In genomic region chr9:59072076-59072777, GRCm38 (mm10) we compare ENCODE assay signal across 9 mouse cellular contexts. TPM values are rescaled to one million over a fixed set of nuclear protein-coding genes. Genes with fewer than 3 reads are reported as not detected.
DNase-seq lines count a peak whose midpoint lies in the region; ATAC-seq lines count a peak whose summit lies in the region.
"Had no signal": no experiment of that assay in that cellular context is flagged by ENCODE, and none has a peak within 500 bp of the region (broad histone marks: within the 10 kb centered on the region; RNA-seq: fewer than 3 reads in every experiment).

No protein-coding gene starts in this region.

- no peaks in the 10 kb centered on the region for H3K27me3 ChIP-seq in heart, embryonic 13.5 days (replicated peaks)
- peaks cover 4% of the 10 kb centered on the region; the same call in 1 of the 2 replicates for H3K27me3 ChIP-seq in midbrain, embryonic 13.5 days

- H3K4me2 ChIP-seq in heart, embryonic 13.5 days = peak overlapping the region; percentile 46
- peak overlapping the region; percentile 51 for H3K4me2 ChIP-seq in midbrain, embryonic 13.5 days (replicated peaks)

- H3K9ac ChIP-seq in heart, embryonic 13.5 days = peak overlapping the region; percentile 28; the same call in 1 of the 2 replicates
- peak overlapping the region; percentile 53 for H3K9ac ChIP-seq in midbrain, embryonic 13.5 days (replicated peaks)

- H3K27ac ChIP-seq in heart, embryonic 13.5 days (replicated peaks) = peak overlapping the region; percentile 66; the same call in 1 of the 2 replicates
- H3K27ac ChIP-seq in midbrain, embryonic 13.5 days = peak overlapping the region; percentile 76
- H3K27ac ChIP-seq: macrophage had no signal

- intact Hi-C loops in left cerebral cortex, postnatal 36 days (cut with DNase I) = no loop called here

- DNase-seq in heart, postnatal 4 days = no peak
- peak; percentile 22 for DNase-seq in brain, embryonic 18.5 days (ENCODE audit: low read depth, low spot score)
- DNase-seq in forelimb bud, embryonic 11.5 days (ENCODE audit: low read depth, low spot score) = peak; percentile 44
- DNase-seq in natural killer cell, adult 2 months (ENCODE audit: low spot score in 2 of 2) = no peak
- DNase-seq in kidney, postnatal 36 days = no peak
- DNase-seq in left cerebral cortex, postnatal 36 days (ENCODE audit: low spot score in 2 of 2) = no peak

- peaks cover 31% of the 10 kb centered on the region for H3K4me1 ChIP-seq in heart, embryonic 13.5 days
- peaks cover 34% of the 10 kb centered on the region for H3K4me1 ChIP-seq in midbrain, embryonic 13.5 days (replicated peaks)

- ATAC-seq in heart, embryonic 13.5 days (ENCODE audit: extremely low read depth, insufficient number of reproducible peaks, low FRiP score, low TSS enrichment) = no peak
- peak; percentile 95 for ATAC-seq in midbrain, embryonic 13.5 days

- H3K4me3 ChIP-seq in heart, embryonic 13.5 days = 0 out of 2 replicates have a peak overlapping the region, but pooled peaks have one; percentile 4
- peak overlapping the region; percentile 29 for H3K4me3 ChIP-seq in midbrain, embryonic 13.5 days (replicated peaks)

- 41% methylated on average over 14 of the region's 14 CpGs for WGBS in heart, embryonic 13.5 days
- WGBS in midbrain, embryonic 13.5 days = 8% methylated on average over 14 of the region's 14 CpGs

- no peaks in the 10 kb centered on the region for H3K9me3 ChIP-seq in heart, embryonic 13.5 days
- H3K9me3 ChIP-seq in midbrain, embryonic 13.5 days = no peaks in the 10 kb centered on the region

- H3K36me3 ChIP-seq in heart, embryonic 13.5 days = no peaks in the 10 kb centered on the region
- H3K36me3 ChIP-seq in midbrain, embryonic 13.5 days = no peaks in the 10 kb centered on the region

RNA-seq across cellular contexts. Expression of gene Neo1, which starts 36.0 kb away (rescaled TPM):
- polyA plus RNA-seq in heart, embryonic 13.5 days (2015; fragmentation: Nextera tagmentation; extraction: Ambion mirVana) = 22.4 and 23.1 TPM in 2 replicates
- total RNA-seq in heart, postnatal 4 days (2021) = 10 to 100 TPM; 72.3 to 72.8 TPM
- 36.6 and 40.8 TPM in 2 replicates for polyA plus RNA-seq in midbrain, embryonic 13.5 days (2015; fragmentation: Nextera tagmentation; extraction: Ambion mirVana)
- total RNA-seq in left cerebral cortex, postnatal 36 days (2021) = 10 to 100 TPM; 75.4 to 75.8 TPM

Comparison
In these comparisons a context has a peak if more than half of its experiments do, and no peak if none do; other contexts are left out.
1. DNase-seq: peak in brain, embryonic 18.5 days (single experiment) and forelimb bud, embryonic 11.5 days (single experiment); none in heart, postnatal 4 days (single experiment), natural killer cell, adult 2 months (0 of 2), kidney, postnatal 36 days (0 of 2) and left cerebral cortex, postnatal 36 days (0 of 2).